Mouse (Mus musculus) heart, adult 8-10 months (tissue): ENCODE results near the gene Gucy2c. TPM values are rescaled to one million over a fixed set of nuclear protein-coding genes. Genes with fewer than 3 reads are reported as not detected.

Source experiments
- DNase-seq: peaks from one replicate; pipeline ENCODE4 v3.0.0; 2022; ENCODE audit warnings: low spot score
- microRNA-seq: library from miRNA; unstranded; fragments of <30 nt; microRNA quantifications from one replicate; pipeline ENCODE4 v1.2.0, GENCODE M21; 2022
- total RNA-seq, 4 experiments: library from RNA; stranded (reverse); gene quantifications; 2 replicates each; pipeline ENCODE4 v1.2.4; 2022

The Gucy2c gene
- total RNA-seq, 4 experiments from 2014 or later = not detected

- no peak for DNase-seq
Measured at GRCm38 (mm10) chr6:136668266-136668986, 113.1 kb downstream of the Gucy2c start.

DNA sequence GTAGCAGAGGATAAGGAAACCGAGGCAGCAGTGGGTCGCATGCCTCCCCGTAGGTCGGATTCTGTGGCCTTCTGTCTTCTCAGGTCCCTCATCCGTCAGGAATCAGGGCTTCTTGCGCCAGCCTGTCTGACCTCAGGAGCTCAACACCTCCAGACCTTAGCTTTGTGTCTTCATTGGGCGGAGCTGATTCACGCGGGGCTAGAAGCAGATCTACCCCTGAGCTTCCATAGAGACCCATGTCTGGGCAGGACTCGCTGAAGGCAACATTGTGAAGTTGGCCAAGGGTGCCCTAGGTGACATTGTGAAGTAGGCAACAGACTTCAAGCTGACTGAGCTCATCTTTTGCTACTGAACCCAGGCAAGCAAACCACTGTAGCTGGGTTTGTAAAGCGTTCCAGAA lies 119.5 kb downstream of the Gucy2c start:
- no peak for DNase-seq

DNA sequence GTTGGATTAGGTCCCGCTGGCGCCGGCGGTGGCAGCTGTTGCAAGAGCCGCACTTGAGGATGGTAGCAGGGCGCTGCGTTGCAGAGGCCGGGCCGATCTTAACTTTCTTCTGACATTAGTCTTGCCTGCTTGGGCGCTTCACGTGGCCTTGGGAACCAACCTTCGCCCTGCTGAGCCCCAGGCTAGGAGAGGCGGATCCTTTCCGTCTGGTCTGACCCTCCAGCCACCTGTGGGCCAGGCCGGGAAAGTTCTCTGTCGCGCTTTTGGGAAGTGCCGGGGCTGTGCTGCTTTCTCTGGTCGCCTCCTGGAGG lies 119.9 kb downstream of the Gucy2c start, which contains the start of gene Plbd1:
Gene Plbd1, minus strand, starts transcription at position 223 of the 311 bp plus-strand sequence.
- DNase-seq = peak; percentile 48

GRCm38 (mm10) chr6:136660831-136661705 lies 120.5 kb downstream of the Gucy2c start:
- no peak for DNase-seq

DNA sequence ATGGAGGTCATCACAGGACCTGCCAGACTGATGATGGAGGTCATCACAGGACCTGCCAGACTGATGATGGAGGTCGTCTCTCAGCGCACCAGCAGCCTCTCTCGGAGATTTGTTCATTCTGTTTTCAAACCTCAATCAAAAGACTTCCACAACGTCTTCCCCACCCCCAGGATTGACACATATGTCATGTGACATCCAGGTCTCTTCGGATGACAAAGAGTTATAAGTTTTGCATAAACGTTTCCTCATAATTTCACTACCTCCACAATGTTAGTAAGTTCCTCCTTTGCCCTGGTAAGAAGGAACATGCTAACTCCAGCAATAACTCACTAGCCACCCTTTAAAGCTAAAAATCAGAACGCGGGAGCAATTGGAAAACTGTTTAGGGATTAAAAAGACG lies 122.3 kb downstream of the Gucy2c start:
- no peak for DNase-seq

- no peak for DNase-seq
Measured at GRCm38 (mm10) chr6:136658303-136658702, 123.3 kb downstream of the Gucy2c start.

GRCm38 (mm10) chr6:136655786-136656185 lies 125.8 kb downstream of the Gucy2c start:
- no peak for DNase-seq

DNA sequence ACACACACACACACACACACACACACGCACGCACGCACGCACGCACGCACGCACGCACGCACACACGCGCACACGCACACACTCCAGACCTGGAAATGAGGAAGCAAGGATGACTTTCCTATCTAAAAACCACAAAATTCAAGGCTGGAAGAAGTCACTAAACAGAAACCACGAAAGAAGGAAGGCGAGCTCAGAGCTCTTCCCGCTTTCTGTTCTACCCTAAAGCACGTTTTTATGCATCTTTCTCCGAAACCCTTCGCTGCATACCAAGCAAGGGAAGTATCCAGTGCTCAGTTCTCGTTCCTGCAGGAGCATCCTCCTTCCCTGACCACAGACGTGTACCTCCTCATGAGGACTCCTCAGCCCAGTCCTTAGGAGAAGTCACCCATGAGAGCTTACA lies 127.1 kb downstream of the Gucy2c start:
- DNase-seq = no peak

GRCm38 (mm10) chr6:136653331-136653730 lies 128.2 kb downstream of the Gucy2c start:
- DNase-seq = no peak

DNA sequence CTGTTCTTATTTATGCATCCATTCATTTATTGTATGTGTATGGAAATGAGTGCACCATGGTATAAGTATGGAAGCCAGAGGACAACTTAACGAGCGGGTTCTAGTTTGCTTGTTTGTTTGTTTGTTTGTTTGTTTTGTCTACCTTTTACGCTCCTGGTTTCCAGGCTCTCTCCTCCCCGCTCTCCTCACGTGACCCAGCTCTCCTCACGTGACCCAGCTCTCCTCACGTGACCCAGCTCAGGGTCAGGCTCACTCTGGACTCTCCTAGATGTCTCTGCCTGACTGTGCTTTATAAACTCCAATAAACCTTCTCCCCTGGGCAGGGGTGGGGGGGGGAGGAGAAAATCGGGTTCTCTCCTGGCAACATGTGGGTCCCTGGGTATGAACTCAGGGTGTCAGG lies 130.9 kb downstream of the Gucy2c start:
- DNase-seq = no peak

- DNase-seq = no peak
Measured at GRCm38 (mm10) chr6:136647455-136647861, 134.1 kb downstream of the Gucy2c start.

Small RNA genes lying within 50 kb of the gene (microRNA-seq; reads per million reads assigned to microRNA genes)
- gene Gm44364 = not detected

Other genes starting within 250 kb of the Gucy2c start
- 10 to 100 TPM; 48.8 to 54.9 (median 52.8) TPM for gene Plbd1, start 119.8 kb downstream of the Gucy2c start, total RNA-seq
- gene Hist4h4, start 22.6 kb upstream of the Gucy2c start, total RNA-seq = 1 to 10 TPM; 5.9 to 8.4 (median 6.9) TPM
- 10 to 100 TPM; 20.6 to 35.7 (median 31.6) TPM for gene H2afj, start 26.5 kb upstream of the Gucy2c start, total RNA-seq
- 1 to 10 TPM in 1 of 4 experiments, under 1 TPM in 3; 0.89 to 1.6 (median 0.94) TPM for gene BC049715, start 45.9 kb upstream of the Gucy2c start, total RNA-seq
- 10 to 100 TPM; 60.9 to 70.3 (median 65.5) TPM for gene Wbp11, start 46.5 kb upstream of the Gucy2c start, total RNA-seq
- not detected for gene Smco3, start 53.7 kb upstream of the Gucy2c start, total RNA-seq
- 10 to 100 TPM; 17.9 to 24.4 (median 22.7) TPM for gene Art4, start 76.0 kb upstream of the Gucy2c start, total RNA-seq
- gene Mgp, start 94.1 kb upstream of the Gucy2c start, total RNA-seq = 100 to 1,000 TPM; 260 to 429 (median 309) TPM
- gene Erp27, start 140.4 kb upstream of the Gucy2c start, total RNA-seq = under 1 TPM in 2 of 4 experiments, not detected in 2; 0.44 to 0.57 TPM
- under 1 TPM in 1 of 4 experiments, not detected in 3; 0.81 TPM for gene Pde6h, start 142.1 kb upstream of the Gucy2c start, total RNA-seq
- 10 to 100 TPM; 19.6 to 27.6 (median 22.0) TPM for gene Arhgdib, start 160.1 kb upstream of the Gucy2c start, total RNA-seq